Comparison of ENCODE assay signal across 8 mouse cellular contexts in the genomic region with DNA sequence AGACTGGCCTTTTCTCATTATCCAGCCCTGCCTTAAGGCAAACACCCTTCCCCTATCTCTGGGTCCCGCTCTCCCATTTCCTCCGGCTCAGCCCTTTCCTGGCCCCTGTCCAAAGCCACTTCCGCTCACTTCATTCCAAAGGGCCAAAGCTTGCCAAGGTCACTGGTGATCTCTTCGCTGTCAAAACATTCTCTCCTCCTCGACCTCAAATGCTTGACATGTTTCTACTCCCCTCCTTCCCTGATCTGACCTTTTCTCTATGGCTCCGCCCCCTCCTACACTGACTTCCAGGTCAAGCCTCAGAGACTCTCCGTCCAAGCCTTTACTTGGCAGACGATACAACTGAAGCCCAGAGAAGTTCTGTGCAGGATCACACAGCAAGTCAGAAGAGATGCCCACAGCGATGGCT. TPM values are rescaled to one million over a fixed set of nuclear protein-coding genes. Genes with fewer than 3 reads are reported as not detected.
DNase-seq lines count a peak whose midpoint lies in the region; ATAC-seq lines count a peak whose summit lies in the region.

No protein-coding gene starts in this region.

- ATAC-seq in hindbrain, embryonic 14.5 days (ENCODE audit: low FRiP score): no peak
- ATAC-seq in granulocyte monocyte progenitor cell, adult 5-6 weeks (replicated peaks; ENCODE audit: poor library complexity, severe bottlenecking): no peak

- H3K4me3 ChIP-seq in hindbrain, embryonic 14.5 days (replicated peaks; ENCODE audit: low read length): no peak overlapping the region

- DNase-seq in 3134 (ENCODE audit: extremely low read depth, insufficient read length, low spot score): peak; percentile 67
- DNase-seq in ZHBTc4 (ENCODE audit: low read depth, low spot score): peak; percentile 84
- peak; percentile 56 to 77 for DNase-seq in gastrocnemius, postnatal 36 days
- peak; percentile 87 for DNase-seq in kidney, adult 9 months
- peak; percentile 88 for DNase-seq in lung, postnatal 25 days (ENCODE audit: low spot score)
- DNase-seq in right cerebral cortex, postnatal 10 days (ENCODE audit: low spot score in 2 of 2): no peak
- no peak for DNase-seq in hindbrain, embryonic 14.5 days (ENCODE audit: low spot score)

- 63% methylated on average over 9 of the region's 9 CpGs for WGBS in hindbrain, embryonic 14.5 days

- H3K27ac ChIP-seq in hindbrain, embryonic 14.5 days: no peak overlapping the region

- H3K4me2 ChIP-seq in hindbrain, embryonic 14.5 days (replicated peaks): no peak overlapping the region

- H3K27me3 ChIP-seq in hindbrain, embryonic 14.5 days (ENCODE audit: control insufficient read depth, insufficient read depth, low read length): peaks cover 6% of the 10 kb centered on the region; the same call in 1 of the 2 replicates

- H3K9ac ChIP-seq in hindbrain, embryonic 14.5 days: no peak overlapping the region

- intact Hi-C loops in gastrocnemius, postnatal 36 days (cut with DNase I): no loop called here

- no peaks in the 10 kb centered on the region for H3K36me3 ChIP-seq in hindbrain, embryonic 14.5 days (replicated peaks; ENCODE audit: control insufficient read depth, insufficient read depth)

- H3K9me3 ChIP-seq in hindbrain, embryonic 14.5 days (ENCODE audit: control insufficient read depth, low read length): no peaks in the 10 kb centered on the region

- no peaks in the 10 kb centered on the region for H3K4me1 ChIP-seq in hindbrain, embryonic 14.5 days (replicated peaks; ENCODE audit: control insufficient read depth, insufficient read depth, low read length)

RNA-seq across cellular contexts. Expression of gene Ldlrap1, which starts 7.0 kb away (rescaled TPM):
- total RNA-seq in gastrocnemius, postnatal 36 days (2021): 1 to 10 TPM; 4.0 to 6.1 TPM
- 2.3 and 2.7 TPM in 2 replicates for polyA plus RNA-seq in hindbrain, embryonic 14.5 days (2014; fragmentation: Nextera tagmentation; extraction: Ambion mirVana)
- 28.4 and 30.6 TPM in 2 replicates for total RNA-seq in granulocyte monocyte progenitor cell, adult 5-6 weeks (2014; fragmentation: Nextera tagmentation)
- total RNA-seq in granulocyte monocyte progenitor cell, adult 5-6 weeks (2017): 10.1 and 10.2 TPM in 2 replicates

RNA-seq across cellular contexts. Expression of gene Man1c1, which starts 56.7 kb away (rescaled TPM):
- 1 to 10 TPM; 3.1 to 3.8 TPM for total RNA-seq in gastrocnemius, postnatal 36 days (2021)
- 7.1 and 7.2 TPM in 2 replicates for polyA plus RNA-seq in hindbrain, embryonic 14.5 days (2014; fragmentation: Nextera tagmentation; extraction: Ambion mirVana)
- total RNA-seq in granulocyte monocyte progenitor cell, adult 5-6 weeks (2014; fragmentation: Nextera tagmentation): 9.5 and 11.6 TPM in 2 replicates
- total RNA-seq in granulocyte monocyte progenitor cell, adult 5-6 weeks (2017): 4.8 and 5.1 TPM in 2 replicates

Comparison
In these comparisons a context has a peak if more than half of its experiments do, and no peak if none do; other contexts are left out.
1. DNase-seq: peak in 3134 (single experiment), ZHBTc4 (single experiment), gastrocnemius, postnatal 36 days (2 of 2), kidney, adult 9 months (single experiment) and lung, postnatal 25 days (single experiment); none in right cerebral cortex, postnatal 10 days (0 of 2) and hindbrain, embryonic 14.5 days (single experiment).